Mouse (Mus musculus): Measurements from ENCODE around the gene Gpr107. TPM values are rescaled to one million over a fixed set of nuclear protein-coding genes. Genes with fewer than 3 reads are reported as not detected.
"Not testable (repeated sequence)": the region's sequence is repeated elsewhere in the genome, so short reads cannot be mapped to it uniquely, and the experiment has no call there.

The Gpr107 gene
- polyA plus RNA-seq, 1 experiment from 2014 or later, result 26.2 TPM

GRCm38 (mm10) chr2:31161620-31162019, 9.5 kb downstream of the Gpr107 start:
- H3K4me2 ChIP-seq (replicated peaks; ENCODE audit: low read depth, low read length), result no peak overlapping the region
- H3K4me1 ChIP-seq (ENCODE audit: insufficient read depth, low read depth, low read length), result peaks cover 11% of the 10 kb centered on the region; the same call in 1 of the 2 replicates
- no peak for ATAC-seq
- no peaks in the 10 kb centered on the region for H3K27me3 ChIP-seq (replicated peaks; ENCODE audit: insufficient read depth, low read length)
- TF ChIP-seq CTCF (IDR thresholded peaks at IDR 0.05), result no peak
- TF ChIP-seq EP300 (IDR thresholded peaks at IDR 0.05), result no peak
- H3K9me3 ChIP-seq (ENCODE audit: low read length), result no peaks in the 10 kb centered on the region
- no peak overlapping the region for H3K27ac ChIP-seq (ENCODE audit: low read length)
- DNase-seq (ENCODE audit: low spot score), result no peak
- no peak overlapping the region for H3K4me3 ChIP-seq (ENCODE audit: low read depth, low read length)
- 84% methylated on average over 4 of the region's 4 CpGs for WGBS
- no peak overlapping the region for H3K9ac ChIP-seq (replicated peaks; ENCODE audit: low read depth)
- no peaks in the 10 kb centered on the region for H3K36me3 ChIP-seq (ENCODE audit: insufficient read depth, low read length)

- Histone ChIP-seq H3K4me3 (ENCODE audit: low read depth, low read length) (no peak overlapping the region), H3K27me3 (replicated peaks; ENCODE audit: insufficient read depth, low read length) (no peaks in the 10 kb centered on the region), H3K4me1 (ENCODE audit: insufficient read depth, low read depth, low read length) (peaks cover 11% of the 10 kb centered on the region; the same call in 1 of the 2 replicates), H3K9ac (replicated peaks; ENCODE audit: low read depth) (no peak overlapping the region), H3K4me2 (replicated peaks; ENCODE audit: low read depth, low read length) (no peak overlapping the region), H3K27ac (ENCODE audit: low read length) (no peak overlapping the region), H3K36me3 (ENCODE audit: insufficient read depth, low read length) (no peaks in the 10 kb centered on the region), H3K9me3 (ENCODE audit: low read length) (no peaks in the 10 kb centered on the region)
- WGBS, result 56% methylated on average over 11 of the region's 11 CpGs
- no peak for ATAC-seq
- TF ChIP-seq CTCF (IDR thresholded peaks at IDR 0.05) (no peak), EP300 (IDR thresholded peaks at IDR 0.05) (no peak)
- no peak for DNase-seq (ENCODE audit: low spot score)
Measured at GRCm38 (mm10) chr2:31163361-31164118, 11.4 kb downstream of the Gpr107 start.

GRCm38 (mm10) chr2:31164841-31165455, 12.8 kb downstream of the Gpr107 start:
- H3K4me2 ChIP-seq (replicated peaks; ENCODE audit: low read depth, low read length), result no peak overlapping the region
- H3K27me3 ChIP-seq (replicated peaks; ENCODE audit: insufficient read depth, low read length), result no peaks in the 10 kb centered on the region
- TF ChIP-seq EP300 (IDR thresholded peaks at IDR 0.05) (no peak), CTCF (IDR thresholded peaks at IDR 0.05) (no peak)
- peaks cover 11% of the 10 kb centered on the region; the same call in 1 of the 2 replicates for H3K4me1 ChIP-seq (ENCODE audit: insufficient read depth, low read depth, low read length)
- H3K9me3 ChIP-seq (ENCODE audit: low read length), result no peaks in the 10 kb centered on the region
- H3K4me3 ChIP-seq (ENCODE audit: low read depth, low read length), result no peak overlapping the region
- H3K27ac ChIP-seq (ENCODE audit: low read length), result peak overlapping the region; percentile 51; the same call in 1 of the 2 replicates
- ATAC-seq (peak; percentile 25), DNase-seq (ENCODE audit: low spot score) (peak; percentile 46)
- WGBS, result 27% methylated on average over 5 of the region's 5 CpGs
- H3K36me3 ChIP-seq (ENCODE audit: insufficient read depth, low read length), result peaks cover 5% of the 10 kb centered on the region
- H3K9ac ChIP-seq (replicated peaks; ENCODE audit: low read depth), result no peak overlapping the region

- DNase-seq (ENCODE audit: low spot score) (no peak), ATAC-seq (no peak)
- Histone ChIP-seq H3K9ac (replicated peaks; ENCODE audit: low read depth) (no peak overlapping the region), H3K27me3 (replicated peaks; ENCODE audit: insufficient read depth, low read length) (no peaks in the 10 kb centered on the region), H3K9me3 (ENCODE audit: low read length) (no peaks in the 10 kb centered on the region), H3K4me1 (ENCODE audit: insufficient read depth, low read depth, low read length) (peaks cover 11% of the 10 kb centered on the region; the same call in 1 of the 2 replicates), H3K36me3 (ENCODE audit: insufficient read depth, low read length) (peaks cover 9% of the 10 kb centered on the region), H3K4me2 (replicated peaks; ENCODE audit: low read depth, low read length) (no peak overlapping the region), H3K4me3 (ENCODE audit: low read depth, low read length) (no peak overlapping the region), H3K27ac (ENCODE audit: low read length) (peak overlapping the region; percentile 51; the same call in 1 of the 2 replicates)
- WGBS, result 51% methylated on average over 4 of the region's 4 CpGs
- TF ChIP-seq CTCF (IDR thresholded peaks at IDR 0.05) (no peak), EP300 (IDR thresholded peaks at IDR 0.05) (no peak)
Measured at GRCm38 (mm10) chr2:31165529-31165928, 13.4 kb downstream of the Gpr107 start.

GRCm38 (mm10) chr2:31167571-31167970, 15.5 kb downstream of the Gpr107 start:
- DNase-seq (ENCODE audit: low spot score), result peak; percentile 61
- 59% methylated on average over 2 of the region's 2 CpGs for WGBS
- H3K27ac ChIP-seq (ENCODE audit: low read length); H3K9ac ChIP-seq (replicated peaks; ENCODE audit: low read depth); H3K4me2 ChIP-seq (replicated peaks; ENCODE audit: low read depth, low read length); H3K4me3 ChIP-seq (ENCODE audit: low read depth, low read length); H3K27me3 ChIP-seq (replicated peaks; ENCODE audit: insufficient read depth, low read length); H3K9me3 ChIP-seq (ENCODE audit: low read length): not testable (repeated sequence)
- peak; percentile 52; the same call in 1 of the 2 replicates for TF ChIP-seq EP300 (IDR thresholded peaks at IDR 0.05)
- Histone ChIP-seq H3K36me3 (ENCODE audit: insufficient read depth, low read length) (peaks cover 22% of the 10 kb centered on the region), H3K4me1 (ENCODE audit: insufficient read depth, low read depth, low read length) (peaks cover 13% of the 10 kb centered on the region; the same call in 1 of the 2 replicates)
- peak; percentile 58 for ATAC-seq

- TF ChIP-seq EP300 (IDR thresholded peaks at IDR 0.05) (peak; percentile 85), CTCF (IDR thresholded peaks at IDR 0.05) (no peak)
- Histone ChIP-seq H3K27me3 (replicated peaks; ENCODE audit: insufficient read depth, low read length) (no peaks in the 10 kb centered on the region), H3K9ac (replicated peaks; ENCODE audit: low read depth) (no peak overlapping the region), H3K27ac (ENCODE audit: low read length) (no peak overlapping the region), H3K4me1 (ENCODE audit: insufficient read depth, low read depth, low read length) (peaks cover 8% of the 10 kb centered on the region; the same call in 1 of the 2 replicates), H3K4me3 (ENCODE audit: low read depth, low read length) (no peak overlapping the region), H3K4me2 (replicated peaks; ENCODE audit: low read depth, low read length) (no peak overlapping the region), H3K9me3 (ENCODE audit: low read length) (no peaks in the 10 kb centered on the region), H3K36me3 (ENCODE audit: insufficient read depth, low read length) (peaks cover 24% of the 10 kb centered on the region)
- ATAC-seq (peak; percentile 60), DNase-seq (ENCODE audit: low spot score) (peak; percentile 57)
- WGBS, result 61% methylated on average over 10 of the region's 10 CpGs
Measured at GRCm38 (mm10) chr2:31169001-31169400, 16.9 kb downstream of the Gpr107 start.
